Mouse (Mus musculus): Measurements from ENCODE around the gene Rftn2.
A peak's percentile ranks its signal among the peaks of the same experiment; 100 is the strongest.

The Rftn2 gene

DNA sequence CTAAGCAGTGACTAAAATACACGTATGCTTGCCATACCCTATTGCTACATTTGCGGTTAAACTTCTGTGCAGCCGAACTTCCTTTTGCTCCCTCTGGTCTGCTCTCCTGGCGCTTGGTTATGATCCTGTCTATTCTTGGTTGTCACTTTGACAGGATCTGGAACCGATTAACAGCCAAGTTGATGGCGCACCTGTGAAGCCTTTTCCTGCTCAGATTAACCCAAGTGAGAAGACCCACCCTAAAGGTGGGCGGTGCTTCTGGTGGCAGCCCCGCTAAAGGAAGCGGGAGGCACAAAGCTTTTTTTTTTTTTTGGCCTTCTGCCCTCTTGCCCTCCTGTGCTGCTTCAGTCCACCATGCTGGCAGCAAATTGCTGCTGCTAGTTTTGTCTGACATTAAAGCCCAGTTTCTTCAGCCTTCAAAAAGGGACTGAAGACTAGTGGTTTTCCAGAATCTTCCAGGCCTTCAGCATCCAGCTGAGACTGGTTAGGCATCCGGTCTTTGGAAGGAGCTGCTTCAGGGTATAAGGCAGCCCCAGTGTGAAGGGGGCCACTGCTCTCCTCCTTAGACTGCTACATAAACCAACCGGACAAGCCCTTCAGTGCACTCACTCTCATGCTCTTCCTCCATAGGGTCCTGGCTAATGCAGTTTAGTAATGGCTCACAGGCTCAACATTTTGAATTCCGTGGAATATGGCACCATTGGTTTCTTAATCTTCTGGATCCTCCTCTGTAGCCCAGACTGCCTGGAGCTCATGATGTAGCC lies 16.2 kb downstream of the Rftn2 start:
- DNase-seq, result no peak

DNA sequence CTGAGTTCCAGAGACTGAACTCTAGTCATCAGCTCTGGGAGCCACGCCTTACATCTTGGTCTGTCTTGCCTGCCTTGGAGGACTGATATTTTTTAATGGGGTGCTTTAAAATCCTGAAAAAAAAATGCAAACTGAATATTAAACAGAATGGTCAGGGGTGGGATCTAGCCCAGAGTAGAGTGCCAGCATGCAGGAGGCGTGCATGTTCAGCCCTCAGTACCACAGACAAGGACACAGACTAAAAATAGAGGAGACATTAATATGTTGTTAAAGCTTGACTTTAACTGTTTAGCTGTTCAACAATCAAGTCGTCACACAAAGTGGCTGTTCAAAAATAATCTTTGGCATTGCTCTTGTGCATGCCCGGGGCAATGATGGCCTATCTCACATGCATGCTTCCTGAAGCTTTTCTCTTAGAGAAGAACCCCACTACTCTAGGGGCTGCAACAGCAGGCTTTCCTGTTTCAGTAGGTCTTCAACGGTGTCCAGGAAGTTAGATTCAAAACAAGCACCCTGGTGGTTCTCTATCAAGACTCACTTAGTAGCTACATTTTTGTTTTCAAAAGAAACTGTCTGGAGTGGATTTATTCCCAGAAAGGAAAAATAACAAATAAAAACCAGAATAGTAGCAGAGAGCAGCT lies 18.0 kb downstream of the Rftn2 start:
- no peak for DNase-seq

DNA sequence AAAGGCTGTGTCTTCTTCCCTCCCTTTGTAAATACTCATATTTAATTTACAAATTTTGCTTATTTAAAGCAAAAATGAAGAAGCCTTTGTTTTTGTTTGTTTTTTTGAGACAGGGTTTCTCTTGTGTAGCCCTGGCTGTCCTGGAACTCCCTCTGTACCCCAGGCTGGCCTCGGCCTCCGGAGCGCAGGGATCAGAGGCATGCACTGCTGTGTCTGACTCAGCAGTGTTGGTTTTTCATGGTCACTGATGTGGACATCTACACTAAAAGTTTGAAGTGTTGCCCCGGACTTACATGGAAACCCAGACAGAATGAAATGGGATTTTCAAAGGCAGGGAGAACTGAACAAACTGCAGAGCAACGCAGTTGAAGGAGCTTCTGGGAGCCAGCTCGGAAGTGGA lies 19.0 kb downstream of the Rftn2 start:
- no peak for DNase-seq

DNA sequence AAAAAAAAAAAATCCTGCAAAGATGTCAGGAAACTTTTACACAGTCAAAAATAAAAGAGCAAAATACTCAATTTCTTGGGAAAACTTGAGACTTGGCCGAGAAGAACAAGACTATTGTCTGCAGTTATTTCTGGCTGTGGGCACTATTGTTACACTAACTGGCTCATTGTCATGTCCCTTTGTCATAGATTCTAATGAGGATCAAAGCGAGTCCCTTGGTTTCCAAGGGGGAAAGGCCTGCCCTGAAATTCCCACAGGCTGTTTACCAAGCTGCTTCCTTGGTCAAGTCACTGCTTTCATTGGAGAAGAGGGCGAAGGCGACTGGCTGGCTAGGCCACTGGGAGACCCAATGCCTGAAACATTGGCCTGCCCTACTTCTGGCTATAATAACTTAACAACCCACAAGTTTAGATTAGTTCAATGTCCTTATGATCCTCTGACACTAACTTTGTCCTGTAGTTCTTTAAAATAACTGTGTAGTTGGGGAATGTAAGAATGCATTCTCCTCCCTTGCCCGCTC lies 20.7 kb downstream of the Rftn2 start:
- DNase-seq, result no peak

DNA sequence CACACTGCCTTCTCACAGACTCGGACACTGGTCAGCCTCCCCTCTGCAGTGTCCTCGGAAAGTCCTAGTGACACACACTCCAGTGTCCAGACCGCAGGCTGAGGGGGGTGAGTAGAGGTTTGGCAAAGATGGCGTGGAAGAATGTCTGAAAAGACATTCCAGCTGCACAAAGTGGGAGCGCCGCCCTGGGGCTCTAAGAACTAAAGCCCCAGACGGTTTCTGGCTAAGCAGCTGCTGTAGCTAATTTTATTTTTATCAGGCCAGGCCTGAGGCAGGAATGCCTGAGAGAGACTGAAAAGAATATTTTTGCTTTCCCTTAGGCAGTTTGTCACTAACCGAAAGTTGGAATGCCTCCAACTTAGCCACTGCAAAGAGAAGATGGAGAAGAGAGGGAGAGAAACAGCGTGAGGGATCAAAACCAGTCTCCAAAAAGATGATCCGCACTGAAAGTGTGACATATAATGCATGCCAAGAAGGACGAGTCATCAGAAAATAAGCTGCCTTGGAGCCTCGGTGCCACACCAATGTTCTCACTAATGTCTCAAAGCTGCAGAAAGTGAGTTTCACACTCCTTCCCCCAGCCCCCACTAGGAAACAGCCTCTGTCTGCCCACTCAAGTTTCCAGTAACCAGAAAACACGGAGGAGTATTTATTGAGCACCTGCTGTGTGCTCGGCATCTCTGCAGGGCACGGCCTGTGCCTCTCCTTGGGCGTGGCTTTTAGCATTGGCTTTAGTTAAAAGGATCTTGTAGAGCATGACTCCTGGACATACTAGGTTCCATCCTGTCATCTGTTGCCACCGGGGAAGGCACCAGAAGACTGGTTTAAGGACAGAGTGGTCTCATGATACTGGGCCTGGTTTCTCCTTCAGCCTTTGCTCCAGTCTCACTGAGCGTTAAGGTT lies 24.5 kb downstream of the Rftn2 start:
- peak; percentile 53 for DNase-seq

DNA sequence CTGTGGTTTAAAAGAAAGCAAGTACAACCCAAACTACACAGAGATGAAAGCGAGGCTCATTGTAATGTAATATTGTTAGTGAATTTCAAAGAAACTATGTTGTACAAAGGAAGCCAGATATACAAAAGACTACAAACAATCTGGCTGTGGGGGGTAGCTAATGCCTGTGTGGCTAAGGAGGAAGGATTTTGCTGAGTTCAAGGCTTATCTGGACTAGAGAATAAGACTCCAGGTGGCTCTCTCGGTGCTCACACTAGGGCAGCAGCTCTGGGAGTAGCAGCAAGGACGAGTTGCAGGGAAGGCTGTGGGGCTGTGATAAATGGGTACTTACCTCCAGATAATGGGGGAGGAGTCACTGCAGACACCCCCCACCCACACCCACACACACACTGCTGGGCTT lies 27.9 kb downstream of the Rftn2 start:
- no peak for DNase-seq

DNA sequence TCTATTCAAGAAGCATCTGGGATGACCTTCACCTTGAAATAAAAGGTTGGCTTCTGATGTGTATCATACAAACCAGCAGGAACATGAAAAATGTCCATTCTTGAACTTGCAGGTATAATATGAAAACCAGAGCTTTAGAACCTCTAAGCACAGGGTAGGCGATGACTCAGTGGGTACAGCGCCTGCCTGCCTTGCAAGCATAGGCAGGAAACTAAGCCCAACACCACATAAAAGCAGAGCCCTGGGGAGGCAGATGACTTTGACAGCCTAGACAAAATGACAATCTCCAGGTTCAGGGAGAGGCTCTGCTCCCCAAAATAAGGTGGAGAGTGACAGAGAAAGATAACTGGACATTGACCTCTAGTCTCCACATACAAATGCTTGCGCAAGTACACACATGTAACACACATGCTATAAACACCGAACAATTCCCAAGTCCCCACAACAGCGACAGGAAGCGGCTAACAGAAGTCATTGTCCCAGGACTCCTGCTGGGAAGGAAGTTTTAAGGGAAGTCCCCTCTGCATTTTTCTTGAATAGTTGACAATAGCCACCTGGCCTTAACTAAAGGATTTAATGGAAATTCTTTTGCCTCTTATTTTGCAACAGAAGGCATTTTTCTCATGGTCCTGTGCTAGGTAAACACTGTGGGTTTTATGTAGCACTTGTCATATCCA lies 30.1 kb downstream of the Rftn2 start:
- no peak for DNase-seq

DNA sequence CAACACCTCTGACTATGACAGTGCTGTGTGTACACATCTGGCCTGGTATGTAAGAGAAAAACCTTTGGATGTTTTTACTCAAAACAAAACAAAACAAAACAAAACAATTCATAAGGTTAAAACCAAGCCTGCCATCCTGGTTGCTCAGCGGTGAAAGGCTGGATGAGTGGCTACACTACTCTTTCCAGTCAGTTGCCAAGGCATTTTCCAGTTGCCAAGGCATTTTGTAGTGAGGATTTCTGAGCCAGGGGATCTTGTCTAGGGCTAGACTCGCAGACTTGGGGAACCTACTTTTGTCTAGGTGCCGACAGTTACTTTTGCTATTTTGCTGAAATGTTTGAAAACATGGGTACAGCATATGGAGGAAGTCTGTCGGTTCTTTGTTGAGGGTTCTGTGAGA lies 31.6 kb downstream of the Rftn2 start:
- no peak for DNase-seq

DNA sequence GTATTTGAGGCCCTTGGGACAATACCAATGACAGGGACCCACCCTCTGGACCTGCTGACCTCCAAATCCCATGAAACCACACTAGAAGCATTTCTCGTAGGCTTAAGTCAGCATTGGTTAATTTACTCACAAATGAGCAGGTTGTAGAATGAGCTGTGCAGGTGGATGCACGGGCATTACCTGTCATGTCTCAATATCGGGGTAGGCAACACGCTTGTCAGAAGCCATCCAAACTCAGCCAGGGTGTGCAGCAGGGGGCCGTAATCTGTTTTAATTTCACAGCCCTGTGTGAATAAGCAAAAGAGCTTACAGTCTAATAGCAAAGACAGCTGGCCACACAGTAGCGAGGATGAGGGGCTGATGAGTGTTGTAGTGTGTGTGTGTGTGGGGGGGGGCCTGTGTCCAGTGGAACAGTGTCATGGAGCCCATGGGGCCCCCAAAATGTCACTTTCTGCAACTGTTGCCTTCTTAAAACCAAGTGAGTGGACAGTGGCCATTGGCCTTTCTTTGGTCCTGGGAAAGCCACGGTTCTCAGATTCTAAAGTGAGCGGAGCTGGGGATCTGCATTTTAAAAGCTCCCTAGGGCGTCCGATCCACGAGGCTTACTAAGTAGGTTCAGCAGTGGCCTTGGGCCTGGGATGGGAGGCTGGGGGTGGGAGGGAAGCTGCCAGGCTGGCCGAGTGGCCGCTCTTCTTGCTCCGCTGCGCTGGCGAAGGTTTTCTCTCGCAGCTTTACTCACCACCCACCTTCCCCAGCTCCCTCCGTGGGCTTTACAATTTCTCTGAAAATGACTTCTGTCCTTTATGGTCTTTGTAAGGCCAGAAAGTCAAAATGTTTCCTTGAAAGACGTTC lies 32.3 kb downstream of the Rftn2 start:
- no peak for DNase-seq

DNA sequence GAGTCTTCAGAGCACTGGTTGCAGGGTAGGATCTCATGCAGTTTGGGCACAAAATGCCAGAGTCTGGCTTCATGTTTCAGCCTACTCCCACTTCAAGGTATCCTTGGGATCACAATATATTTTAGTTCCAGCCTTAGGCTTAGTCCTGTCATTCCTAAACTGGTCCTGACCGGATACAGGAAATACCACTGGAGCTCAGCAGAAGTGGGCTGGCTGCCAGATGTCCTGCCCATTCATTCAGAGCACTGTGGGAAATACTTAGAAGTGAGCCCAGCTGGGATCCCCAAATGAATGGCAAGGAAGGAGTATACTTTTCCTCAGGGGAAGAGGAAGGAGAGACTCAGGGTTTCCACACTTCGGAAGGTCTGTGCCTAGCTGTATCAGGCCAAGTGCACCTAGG lies 33.3 kb downstream of the Rftn2 start:
- DNase-seq, result peak; percentile 82

DNA sequence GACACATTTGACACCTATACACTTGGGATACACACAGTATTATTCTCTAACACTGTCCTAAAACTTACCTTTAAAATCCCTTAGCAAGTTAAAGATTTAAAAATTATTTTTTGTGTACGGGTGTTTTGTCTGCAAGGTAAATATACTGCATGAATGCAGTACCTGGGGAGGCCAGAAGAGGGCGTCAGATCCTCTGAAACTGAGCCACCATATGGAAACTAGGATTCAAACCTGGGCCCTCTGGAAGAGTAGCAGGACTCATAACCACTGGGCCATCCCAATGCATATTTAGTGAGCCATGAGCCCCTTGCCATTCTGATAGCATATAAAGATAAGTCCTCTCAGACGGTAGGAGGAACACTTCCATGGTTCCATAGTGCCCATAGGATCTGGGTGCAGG lies 33.8 kb downstream of the Rftn2 start:
- DNase-seq, result peak; percentile 46

DNA sequence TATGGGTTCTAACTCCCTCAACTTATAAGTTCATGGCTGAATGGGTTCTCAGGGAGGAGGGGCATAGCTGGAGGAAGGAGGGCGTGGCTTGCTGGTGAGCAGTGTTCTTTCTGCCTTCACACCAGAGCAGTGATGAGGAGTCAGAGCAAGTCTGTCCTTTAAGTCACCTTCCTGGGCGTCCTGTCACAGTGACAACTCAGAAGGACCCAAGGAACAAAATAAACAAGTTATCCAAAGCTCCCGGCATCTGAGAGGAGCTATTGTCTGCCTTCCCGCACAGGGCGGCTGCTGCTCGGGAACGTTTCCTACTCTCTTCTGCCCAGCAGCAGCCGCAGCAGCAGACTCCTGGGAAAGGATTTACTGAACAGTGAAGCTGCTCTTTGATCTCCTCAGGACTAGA lies 34.6 kb downstream of the Rftn2 start:
- DNase-seq, result no peak

DNA sequence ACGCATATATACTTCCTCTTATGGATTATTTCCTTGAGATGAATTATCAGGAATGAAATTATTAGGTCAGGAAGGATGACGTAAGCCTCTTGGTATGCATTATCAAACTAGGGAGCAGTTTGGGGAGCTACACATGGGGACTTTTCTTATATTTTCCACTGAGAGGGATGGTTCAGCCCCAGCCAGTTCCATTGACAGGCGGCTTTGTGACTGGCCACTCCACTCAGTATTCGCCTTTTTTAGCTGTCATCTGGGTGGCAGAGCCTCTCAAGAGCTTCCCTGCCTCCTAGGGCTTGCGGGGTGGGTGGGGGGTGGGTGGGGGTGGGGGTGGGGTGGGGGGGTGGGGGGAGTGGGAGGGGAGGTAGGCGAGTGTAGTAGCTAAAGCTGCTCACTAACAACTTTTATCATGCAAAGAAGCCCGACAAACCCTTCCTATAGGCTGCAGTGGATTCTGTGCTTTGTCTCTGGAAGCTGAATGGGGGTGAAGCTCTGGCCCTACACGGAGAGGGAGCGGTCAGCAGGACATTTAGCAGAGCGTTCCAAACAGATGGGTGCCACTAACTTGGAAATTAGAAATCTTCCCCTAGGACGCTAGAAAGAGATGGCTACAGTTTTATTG lies 39.9 kb downstream of the Rftn2 start:
- DNase-seq, result no peak

DNA sequence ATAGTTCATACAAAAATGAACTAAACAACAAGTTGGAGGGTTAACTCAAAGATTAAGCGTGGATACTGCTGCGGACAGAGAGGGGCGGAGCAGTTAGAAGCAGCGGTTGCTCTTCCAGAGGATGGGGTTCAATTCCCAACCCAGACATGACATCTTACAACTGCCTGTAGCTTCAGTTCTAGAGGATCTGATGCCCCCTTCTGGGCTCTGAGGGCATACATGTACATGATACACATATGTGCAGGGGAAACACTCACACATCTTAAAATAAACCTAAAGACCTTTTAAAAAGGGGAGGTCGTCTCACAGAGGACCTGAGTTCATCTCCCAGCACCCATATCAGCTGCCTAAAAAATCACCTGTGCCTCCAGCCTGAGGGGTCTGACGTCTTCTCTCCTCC lies 40.9 kb downstream of the Rftn2 start:
- DNase-seq, result no peak

DNA sequence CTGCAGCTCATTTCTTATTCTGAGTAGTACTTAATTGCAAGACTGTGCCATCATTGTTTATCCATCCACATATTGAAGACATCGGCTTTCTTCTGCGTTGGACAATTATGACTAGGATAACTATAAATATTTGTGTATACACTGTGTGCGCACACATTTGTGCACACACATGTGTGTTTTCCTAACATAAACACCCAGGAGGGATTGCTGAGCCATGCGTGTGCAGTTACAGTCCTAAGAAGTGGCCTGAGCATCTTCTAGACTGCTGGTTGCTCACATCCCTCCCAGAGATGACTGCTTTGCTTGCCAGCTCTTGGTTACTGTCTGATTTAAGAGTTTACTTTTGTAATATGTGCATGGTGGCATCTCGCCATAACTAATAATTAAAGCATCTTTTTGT lies 44.2 kb downstream of the Rftn2 start:
- DNase-seq, result no peak

DNA sequence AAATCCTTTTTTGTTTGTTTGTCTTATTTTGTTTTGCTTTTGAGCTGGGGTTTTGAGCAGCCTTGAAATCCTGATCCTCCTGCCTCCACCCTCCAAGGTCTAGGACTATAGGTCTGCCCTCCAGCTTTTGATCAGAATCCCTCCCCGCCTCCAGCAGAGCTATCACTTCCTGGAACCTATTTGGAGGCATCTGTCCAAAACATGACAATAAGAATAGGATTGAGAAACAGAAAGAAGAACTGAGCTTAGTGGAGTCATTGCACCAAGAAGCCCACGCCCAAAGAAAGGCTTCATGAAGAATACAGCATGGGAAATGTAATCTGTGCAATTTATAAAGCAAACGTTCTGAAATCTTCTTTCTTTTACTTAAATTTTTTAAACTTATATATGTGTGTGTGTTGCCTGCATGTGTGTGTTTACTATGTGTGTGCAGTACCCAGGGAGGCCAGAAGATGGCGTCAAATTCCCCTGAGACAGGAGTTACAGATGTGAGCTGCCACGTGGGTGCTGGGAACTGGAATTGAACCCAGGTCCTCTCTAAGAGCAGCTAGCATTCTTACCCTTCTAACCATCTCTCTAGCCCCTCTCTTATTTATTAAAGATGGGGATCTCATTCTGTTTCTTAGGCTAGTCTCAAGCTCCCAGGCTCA lies 46.5 kb downstream of the Rftn2 start:
- no peak for DNase-seq

DNA sequence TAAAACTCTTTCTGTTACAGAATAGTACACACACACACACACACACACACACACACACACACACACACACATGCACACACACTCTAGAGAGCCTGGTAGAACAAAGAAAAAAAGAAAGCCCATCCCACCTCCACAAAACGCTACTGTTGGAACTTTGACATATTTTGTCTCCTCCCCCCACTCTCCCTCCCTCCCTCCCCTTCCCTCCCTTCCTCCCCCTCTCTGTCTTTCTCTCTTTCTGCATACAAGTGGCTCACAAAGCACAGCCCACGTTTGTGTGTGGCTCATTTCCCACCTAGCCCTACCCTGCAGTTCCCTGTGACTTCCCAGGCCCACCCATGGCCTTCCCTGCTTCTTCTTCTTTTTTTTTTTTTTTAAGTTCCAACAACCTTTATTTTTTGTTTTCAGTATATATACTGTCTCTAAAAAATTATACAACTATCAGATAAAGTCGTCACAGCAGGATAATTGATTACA lies 52.0 kb downstream of the Rftn2 start:
- DNase-seq, result no peak

DNA sequence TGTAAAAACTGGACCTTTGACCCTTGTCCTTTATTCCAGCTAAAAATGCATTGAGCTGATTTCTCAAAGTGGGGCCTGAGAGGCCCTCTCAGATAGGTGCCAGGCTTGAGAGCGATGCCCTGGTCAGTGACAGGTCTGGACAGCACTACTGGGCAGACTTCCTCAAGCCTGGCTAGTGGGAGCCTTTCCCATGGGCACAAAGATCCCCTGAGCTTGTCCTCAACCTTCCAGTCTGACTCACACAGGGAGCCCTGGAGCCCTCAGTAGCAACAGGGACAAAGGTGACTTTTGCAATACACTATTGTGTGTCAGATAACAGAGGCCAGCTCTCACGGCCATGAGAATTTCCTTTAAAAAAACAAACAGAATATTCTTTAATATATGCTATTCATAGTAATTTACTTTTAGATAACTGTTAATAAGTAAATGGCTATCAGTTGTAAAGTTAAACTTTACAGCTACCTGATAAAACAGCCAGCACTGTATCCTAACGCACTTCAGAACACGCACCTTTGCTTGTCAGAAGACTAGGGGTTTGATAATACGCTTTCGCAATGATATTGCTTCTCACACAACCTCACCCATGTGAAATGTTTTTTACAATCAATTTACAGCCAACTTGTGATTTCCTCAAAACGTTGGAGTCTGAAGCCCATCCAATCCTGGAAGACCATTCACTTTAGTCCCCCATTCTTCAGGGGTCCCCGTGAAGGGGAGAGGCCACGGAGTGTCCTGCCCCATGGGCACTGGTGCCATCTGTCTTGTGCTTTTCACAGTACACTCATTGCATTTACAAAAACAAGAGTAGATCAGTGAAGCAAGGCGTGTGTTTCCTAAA lies 52.6 kb downstream of the Rftn2 start:
- DNase-seq, result no peak

DNA sequence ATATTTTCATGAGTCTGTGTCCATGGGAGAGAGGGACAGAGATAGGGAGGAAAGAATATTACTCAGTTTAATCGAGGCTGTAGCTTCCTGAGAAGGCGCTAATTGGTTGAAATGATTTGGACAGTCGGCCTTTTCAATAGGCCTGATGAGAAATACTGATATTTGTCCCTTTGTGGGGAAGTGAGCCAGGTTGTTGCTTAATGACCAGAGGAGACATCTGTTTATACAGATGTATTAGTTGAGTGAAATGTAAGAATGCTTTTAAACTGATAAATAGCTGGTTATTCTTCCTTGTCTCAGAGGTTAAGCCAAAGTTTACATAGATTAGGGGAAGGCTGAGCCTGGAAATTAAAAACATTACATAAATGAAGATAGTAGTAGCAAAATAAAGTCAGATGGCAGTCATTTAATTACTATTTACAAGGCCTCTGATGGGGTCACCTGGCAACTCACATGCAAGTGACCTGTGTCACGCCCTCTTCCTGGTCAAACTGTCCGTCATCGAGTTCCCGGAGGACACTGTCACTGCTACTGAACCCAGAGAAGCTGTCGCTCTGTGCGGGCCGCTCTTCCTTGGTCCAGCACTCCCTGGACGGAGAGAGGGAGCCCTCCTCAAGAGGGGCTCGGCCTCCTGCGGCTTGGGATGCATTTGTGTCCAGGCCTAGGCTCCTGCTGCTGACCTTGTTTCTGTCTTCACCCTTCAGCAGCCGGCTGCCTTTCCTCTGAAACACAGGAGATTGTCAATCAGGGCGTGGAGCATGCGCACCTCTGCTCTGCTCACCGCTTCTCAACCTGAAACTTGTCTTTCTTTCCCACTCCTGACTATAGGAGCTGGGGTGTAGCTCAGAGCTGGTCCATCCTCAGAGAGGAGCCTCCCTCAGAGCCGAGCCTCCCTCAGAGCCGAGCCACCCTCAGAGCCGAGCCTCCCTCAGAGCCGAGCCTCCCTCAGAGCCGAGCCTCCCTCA lies 54.9 kb downstream of the Rftn2 start:
- no peak for DNase-seq

Measured in lung, postnatal 14 days (tissue).